Mouse (Mus musculus): ENCODE results near the gene Pnpo.
A peak's percentile ranks its signal among the peaks of the same experiment; 100 is the strongest.

Gene Pnpo

DNA sequence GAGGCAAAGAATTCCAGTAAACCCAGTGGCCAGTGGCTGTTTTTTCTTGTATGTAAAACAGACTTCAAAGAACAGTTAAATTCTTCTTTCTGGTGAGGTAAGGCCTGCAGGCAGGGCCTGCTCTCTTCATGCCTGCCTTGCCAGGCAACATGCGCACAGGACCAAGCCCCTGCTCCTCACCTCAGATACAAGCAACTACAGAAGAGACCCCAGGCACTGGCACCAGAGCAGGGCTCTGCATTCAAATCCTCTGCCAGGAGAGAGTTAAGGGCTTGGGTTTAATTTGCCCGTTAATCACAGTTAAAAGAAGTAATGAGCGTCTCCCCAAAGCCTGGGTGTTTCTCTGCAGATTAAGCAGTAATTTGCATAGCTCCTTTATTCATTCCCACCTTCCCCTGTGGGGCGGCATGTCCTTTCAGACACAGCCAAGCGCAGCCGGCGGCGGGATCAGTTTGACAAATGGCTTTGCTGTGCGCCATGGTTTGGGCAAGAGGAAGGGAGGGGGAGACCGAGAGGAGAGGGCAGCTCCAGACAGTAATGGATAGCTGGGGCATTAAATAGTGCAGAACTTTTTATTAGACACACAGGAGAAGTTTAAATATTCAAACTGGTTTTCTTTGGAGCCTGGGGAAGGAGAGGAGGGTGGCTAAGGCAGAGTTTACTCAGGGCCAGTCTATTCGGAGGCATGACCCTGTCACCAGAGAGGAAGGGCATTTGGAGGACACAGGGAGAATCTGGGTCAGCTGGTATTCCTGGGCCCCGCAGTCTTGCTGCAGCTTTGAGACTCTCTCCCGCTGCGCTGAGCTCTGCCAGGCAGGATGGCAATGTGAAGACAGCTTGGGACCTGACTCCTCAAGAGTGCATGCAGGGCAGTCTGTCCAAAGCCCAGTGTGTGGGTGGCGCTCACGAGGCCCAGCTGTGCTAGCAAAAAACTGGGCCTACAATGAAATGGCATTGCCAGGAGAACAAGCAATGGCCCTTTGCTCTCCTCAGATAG, 40.8 kb downstream of the Pnpo start:
- peak; percentile 78 for DNase-seq

GRCm38 (mm10) chr11:96901332-96901731, 42.5 kb downstream of the Pnpo start:
- no peak for DNase-seq

DNA sequence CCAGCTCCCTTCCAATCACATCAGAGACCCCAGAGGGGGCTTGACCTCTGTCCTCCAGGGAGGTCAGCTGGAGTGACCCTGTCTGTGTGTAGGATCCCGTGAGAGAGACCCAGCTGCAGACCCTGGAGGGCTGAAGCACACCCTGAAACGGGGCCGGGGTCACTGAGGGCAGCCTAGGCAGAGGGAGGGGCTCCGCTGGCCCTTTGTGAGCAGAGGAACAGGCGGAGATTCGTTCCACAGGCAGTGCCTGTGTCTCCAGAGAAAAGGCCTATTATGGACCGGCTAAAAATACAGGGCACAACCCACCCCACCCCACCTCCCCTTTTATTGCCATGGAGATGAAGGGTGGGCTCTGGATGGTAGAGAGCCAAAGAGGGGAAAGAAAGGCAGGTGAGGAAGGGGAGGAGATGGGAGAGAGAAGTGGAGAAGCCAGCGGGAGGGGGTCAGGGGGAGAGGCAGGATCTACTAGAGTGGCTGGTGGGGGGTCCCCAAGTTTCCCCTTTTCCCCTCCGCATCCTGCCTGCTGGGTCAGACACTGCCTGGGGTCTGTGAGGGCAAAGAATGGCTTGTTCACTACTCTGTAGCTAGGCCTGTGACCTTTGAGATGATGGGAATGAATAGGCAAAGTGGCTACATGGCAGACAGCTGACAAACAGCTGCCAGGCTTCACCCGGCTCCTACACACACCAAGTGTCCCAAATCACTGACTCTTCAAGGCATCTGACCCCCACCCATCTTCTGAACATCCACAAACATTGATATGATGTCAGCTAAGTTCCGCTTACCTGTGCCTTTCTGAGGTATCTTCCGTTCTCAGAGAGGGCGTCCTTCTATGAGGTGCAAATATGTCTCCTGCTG, 44.1 kb downstream of the Pnpo start:
- DNase-seq: peak; percentile 79

DNA sequence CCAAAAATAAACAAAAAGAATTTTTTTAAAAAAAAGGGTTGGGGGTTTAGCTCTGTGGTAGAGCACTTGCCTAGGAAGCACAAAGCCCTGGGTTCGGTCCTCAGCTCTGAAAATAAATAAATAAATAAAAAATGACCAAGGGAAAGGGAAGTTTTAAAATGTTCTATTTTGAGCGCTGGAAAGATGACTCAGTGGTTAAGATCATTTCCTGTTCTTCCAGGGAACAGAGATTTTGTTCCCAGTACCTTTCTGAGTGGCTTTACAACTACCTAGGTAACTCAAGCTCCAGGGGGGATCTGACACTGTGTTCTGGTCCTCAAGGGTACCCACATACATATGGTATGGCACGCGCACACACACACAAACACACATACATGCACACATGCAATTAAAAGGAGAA, 47.9 kb downstream of the Pnpo start:
- DNase-seq: no peak

DNA sequence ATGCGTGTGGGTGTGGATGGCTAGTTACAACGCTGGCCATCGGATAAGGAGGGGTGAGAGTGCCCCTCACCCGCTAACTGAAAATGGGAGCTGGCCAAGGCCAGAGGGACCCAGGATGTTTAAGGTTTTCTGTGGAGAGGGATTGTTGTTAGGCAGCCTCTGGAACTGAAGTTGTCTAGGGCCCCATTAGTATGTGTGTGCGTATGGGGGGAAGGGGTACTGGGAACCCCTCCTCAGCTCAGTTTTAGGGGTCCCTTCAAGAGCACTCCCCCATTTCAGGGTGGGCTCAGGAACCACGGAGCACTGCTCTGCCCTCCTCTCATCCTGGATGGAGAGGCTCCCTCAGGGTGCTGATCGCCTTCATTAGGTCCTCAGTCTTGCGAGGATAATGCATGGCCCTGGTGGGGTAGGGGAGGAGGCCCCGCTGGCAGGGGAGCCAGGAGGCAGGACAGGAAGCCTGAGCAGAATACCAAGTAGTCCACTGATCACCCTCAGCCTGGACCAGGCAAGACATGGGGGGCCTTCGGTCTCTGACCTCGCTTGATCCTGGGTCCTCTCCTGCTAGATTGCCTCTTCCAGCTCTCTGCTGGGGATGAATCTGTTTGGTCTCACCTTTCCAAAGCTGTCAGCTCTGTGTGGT, 50.5 kb downstream of the Pnpo start:
- DNase-seq: peak; percentile 53

- no peak for DNase-seq
Observed at GRCm38 (mm10) chr11:96891784-96892527, 51.8 kb downstream of the Pnpo start.

Data from retina, postnatal 1 day (tissue).